Mouse (Mus musculus) ES-Bruce4 (cell line): ENCODE results near the gene Cdh15.

Source experiments
- CTCF ChIP-seq: IDR thresholded peaks from one replicate; pipeline ENCODE4 v1.8.1; 2011; ENCODE audit warnings: low read depth, low read length
- POLR2A ChIP-seq: IDR thresholded peaks from one replicate; pipeline ENCODE4 v1.8.1; 2011; ENCODE audit warnings: low read length; ENCODE audit not compliant: insufficient read depth

GRCm38 (mm10) chr8:122853340-122853771, 5.6 kb downstream of the Cdh15 start:
- TF ChIP-seq CTCF, result no peak
- TF ChIP-seq POLR2A, result no peak
